Mouse (Mus musculus) CH12.LX (cell line): ENCODE data around the gene Gm20431. TPM values are rescaled to one million over a fixed set of nuclear protein-coding genes. Genes with fewer than 3 reads are reported as not detected.

Source experiments
- DNase-seq: peaks from one replicate; pipeline ENCODE4 v3.0.0-alpha.2; 2013; ENCODE audit errors: extremely low read depth
- H3K27ac ChIP-seq: 2 replicates; pipeline ENCODE4 v1.5.1; 2012; ENCODE audit warnings: low read depth, mild to moderate bottlenecking, control low read depth, moderate library complexity; ENCODE audit not compliant: insufficient read depth
- H3K27me3 ChIP-seq: replicated peaks from 2 replicates; pipeline ENCODE3; 2012; ENCODE audit warnings: inconsistent platforms
- H3K36me3 ChIP-seq, 2 experiments: replicated peaks in 1 of 2; 2 replicates each; pipeline versions ENCODE3 to v1.6.1; 2012; ENCODE audit warnings: inconsistent platforms in 1 of 2, low read length in 1 of 2, mild to moderate bottlenecking in 1 of 2, mixed read lengths in 1 of 2, moderate library complexity in 1 of 2; ENCODE audit not compliant: control insufficient read depth in 1 of 2, insufficient read depth in 1 of 2
- H3K4me1 ChIP-seq, 2 experiments: 2 replicates each; pipeline ENCODE4 v1.6.1; 2012; ENCODE audit warnings: inconsistent platforms in 1 of 2, moderate library complexity in 1 of 2; ENCODE audit not compliant: insufficient read depth in 2 of 2, control insufficient read depth in 1 of 2
- H3K4me2 ChIP-seq: 2 replicates; pipeline ENCODE4 v1.6.1; 2012; ENCODE audit warnings: low read depth, mild to moderate bottlenecking, control low read depth; ENCODE audit not compliant: poor library complexity, insufficient read depth, severe bottlenecking
- H3K4me3 ChIP-seq, 3 experiments: fragments of 150-350 bp in 1 of 3; sonication (generic) in 1 of 3; replicated peaks in 1 of 3; 2 replicates each; pipeline versions ENCODE3 to v1.5.1; 2011 to 2012; ENCODE audit warnings: low read depth in 2 of 3, low read length in 2 of 3, mild to moderate bottlenecking in 2 of 3, moderate library complexity in 2 of 3, control low read depth in 1 of 3, improper control_type of control experiment in 1 of 3, inconsistent platforms in 1 of 3, mixed read lengths in 1 of 3; ENCODE audit not compliant: poor library complexity in 1 of 3
- H3K79me2 ChIP-seq: replicated peaks from 2 replicates; pipeline ENCODE4 v1.6.1; 2012; ENCODE audit warnings: mild to moderate bottlenecking, moderate library complexity; ENCODE audit not compliant: control insufficient read depth, poor library complexity, insufficient read depth, severe bottlenecking; ENCODE audit errors: extremely low read depth
- H3K9ac ChIP-seq: 2 replicates; pipeline ENCODE4 v1.6.1; 2012; ENCODE audit warnings: low read depth, mild to moderate bottlenecking, control low read depth, moderate library complexity; ENCODE audit not compliant: insufficient read depth
- H3K9me3 ChIP-seq: replicated peaks from 2 replicates; pipeline ENCODE3; 2012; ENCODE audit warnings: low read length, inconsistent platforms, mixed read lengths
- BHLHE40 ChIP-seq: IDR thresholded peaks from 2 replicates; pipeline ENCODE4 v1.6.1; 2011; ENCODE audit warnings: mild to moderate bottlenecking, low read depth, low read length, improper control_type of control experiment
- E2F4 ChIP-seq: IDR thresholded peaks from 2 replicates; pipeline ENCODE4 v1.6.1; 2011; ENCODE audit warnings: low read depth, low read length, improper control_type of control experiment; ENCODE audit not compliant: insufficient replicate concordance
- ELF1 ChIP-seq: IDR thresholded peaks from 2 replicates; pipeline ENCODE4 v1.6.1; 2014; ENCODE audit warnings: low read depth, mild to moderate bottlenecking, inconsistent platforms, low read length, improper control_type of control experiment
- ETS1 ChIP-seq: conservative IDR thresholded peaks from 2 replicates; pipeline ENCODE4 v1.6.1; 2012; ENCODE audit warnings: low read depth, mild to moderate bottlenecking, inconsistent platforms, low read length, improper control_type of control experiment, moderate library complexity
- IRF4 ChIP-seq: IDR thresholded peaks from 2 replicates; pipeline ENCODE4 v1.6.1; 2014; ENCODE audit warnings: low read depth, mild to moderate bottlenecking, inconsistent platforms, low read length, improper control_type of control experiment
- JUN ChIP-seq: IDR thresholded peaks from 2 replicates; pipeline ENCODE4 v1.6.1; 2011; ENCODE audit warnings: low read depth, mild to moderate bottlenecking, low read length, improper control_type of control experiment, moderate library complexity; ENCODE audit not compliant: insufficient read depth
- KAT2A ChIP-seq: IDR thresholded peaks from 2 replicates; pipeline ENCODE4 v1.6.1; 2012; ENCODE audit warnings: low read length, improper control_type of control experiment, inconsistent platforms; ENCODE audit not compliant: insufficient replicate concordance
- MAFK ChIP-seq: IDR thresholded peaks from 2 replicates; pipeline ENCODE4 v1.6.1; 2011; ENCODE audit warnings: low read length, improper control_type of control experiment; ENCODE audit not compliant: insufficient replicate concordance
- MEF2A ChIP-seq: IDR thresholded peaks from 2 replicates; pipeline ENCODE4 v1.6.1; 2014; ENCODE audit warnings: low read depth, mild to moderate bottlenecking, inconsistent platforms, low read length, improper control_type of control experiment, borderline replicate concordance
- MXI1 ChIP-seq: IDR thresholded peaks from 2 replicates; pipeline ENCODE4 v1.6.1; 2011; ENCODE audit warnings: mild to moderate bottlenecking, low read depth, low read length, improper control_type of control experiment
- NELFE ChIP-seq: IDR thresholded peaks from 2 replicates; pipeline ENCODE4 v1.6.1; 2011; ENCODE audit warnings: low read depth, low read length, improper control_type of control experiment
- NRF1 ChIP-seq: IDR thresholded peaks from 2 replicates; pipeline ENCODE4 v1.6.1; 2014; ENCODE audit warnings: low read depth, mild to moderate bottlenecking, inconsistent platforms, low read length, improper control_type of control experiment, moderate library complexity
- PAX5 ChIP-seq: IDR thresholded peaks from 2 replicates; pipeline ENCODE4 v1.6.1; 2012; ENCODE audit warnings: low read length, inconsistent platforms, mixed read lengths
- POLR2AphosphoS2 ChIP-seq: IDR thresholded peaks from 2 replicates; pipeline ENCODE4 v1.6.1; 2011; ENCODE audit warnings: low read depth, low read length, improper control_type of control experiment
- RAD21 ChIP-seq: IDR thresholded peaks from 2 replicates; pipeline ENCODE4 v1.6.1; 2011; ENCODE audit warnings: low read depth, mild to moderate bottlenecking, low read length, improper control_type of control experiment, moderate library complexity
- RCOR1 ChIP-seq: conservative IDR thresholded peaks from 2 replicates; pipeline ENCODE4 v1.6.1; 2012; ENCODE audit warnings: low read depth, mild to moderate bottlenecking, inconsistent platforms, low read length, improper control_type of control experiment
- SIN3A ChIP-seq: IDR thresholded peaks from 2 replicates; pipeline ENCODE4 v1.6.1; 2012; ENCODE audit warnings: low read length, improper control_type of control experiment, inconsistent platforms
- TBP ChIP-seq: conservative IDR thresholded peaks from 2 replicates; pipeline ENCODE4 v1.6.1; 2011; ENCODE audit warnings: low read depth, low read length, improper control_type of control experiment
- UBTF ChIP-seq: IDR thresholded peaks from 2 replicates; pipeline ENCODE4 v1.6.1; 2012; ENCODE audit warnings: low read depth, mild to moderate bottlenecking, inconsistent platforms, low read length, improper control_type of control experiment, moderate library complexity
- USF1 ChIP-seq: IDR thresholded peaks from 2 replicates; pipeline ENCODE4 v1.6.1; 2014; ENCODE audit warnings: low read depth, mild to moderate bottlenecking, inconsistent platforms, low read length, improper control_type of control experiment
- USF2 ChIP-seq: conservative IDR thresholded peaks from 2 replicates; pipeline ENCODE4 v1.6.1; 2011; ENCODE audit warnings: low read depth, low read length, improper control_type of control experiment
- ZMIZ1 ChIP-seq: IDR thresholded peaks from 2 replicates; pipeline ENCODE4 v1.6.1; 2012; ENCODE audit warnings: low read depth, mild to moderate bottlenecking, inconsistent platforms, low read length, improper control_type of control experiment
- ZNF384 ChIP-seq: IDR thresholded peaks from 2 replicates; pipeline ENCODE4 v1.6.1; 2012; ENCODE audit warnings: low read depth, low read length, improper control_type of control experiment, inconsistent platforms
- dilution Hi-C: fragments of 300-500 bp; cut with MboI; formaldehyde crosslinking; loops from 2 replicates; pipeline ENCODE4 v1.14.3; 2020; ENCODE audit warnings: low sequenced_read_pairs; ENCODE audit not compliant: extremely low pct_unique_long_range_greater_than_20kb, extremely low pct_ligation_motif_present
- in situ Hi-C: fragments of 300-500 bp; cut with MboI; formaldehyde crosslinking; loops from 3 replicates; pipeline ENCODE4 v1.14.3; 2019; ENCODE audit warnings: low sequenced_read_pairs, low pct_ligation_motif_present, low pct_unique_long_range_greater_than_20kb, mixed read lengths
- polyA plus RNA-seq: library from polyadenylated mRNA; unstranded; fragments of >175 nt; gene quantifications from 2 replicates; pipeline ENCODE4 v1.2.1, GENCODE M21; 2012; ENCODE audit warnings: low read depth; ENCODE audit not compliant: insufficient read length
- total RNA-seq, 2 experiments: library from RNA; depleted of rRNA; stranded (reverse); fragments of 300-350 nt in 1 of 2; fragments of >200 nt in 1 of 2; gene quantifications; 2 replicates each; pipeline ENCODE4 v1.2.3; 2012 to 2014

Gene Gm20431
- total and polyA plus RNA-seq, 3 experiments = 2.4 to 15.0 TPM; not detected in 1

DNA sequence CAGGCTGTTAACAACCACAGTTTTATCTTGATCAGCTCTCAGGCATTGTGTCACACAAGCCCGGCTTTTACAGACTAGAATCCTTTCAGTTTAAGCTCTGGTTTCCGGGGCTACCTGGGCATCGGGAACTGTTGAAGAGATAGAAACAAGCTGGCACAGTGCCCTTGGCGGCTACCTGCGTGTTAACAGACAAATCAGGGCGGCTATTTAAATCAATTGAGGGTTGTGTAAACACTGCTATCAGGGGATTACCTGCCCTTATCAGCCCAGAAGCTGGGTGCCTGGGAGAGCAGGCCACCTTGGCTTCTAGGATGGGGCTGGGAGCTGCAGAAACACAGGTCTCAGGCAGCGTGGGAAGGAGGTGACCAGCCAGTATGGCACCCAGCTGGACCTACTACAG is 8.6 kb downstream of the Gm20431 start:
- H3K79me2 ChIP-seq = peaks cover 22% of the 10 kb centered on the region
- peaks cover 37 to 66% of the 10 kb centered on the region in 2 experiments for H3K36me3 ChIP-seq
- no peak overlapping the region for H3K4me2 ChIP-seq
- dilution Hi-C loops = no loop called here
- TF ChIP-seq RAD21 = no peak
- TF ChIP-seq ELF1 = no peak
- no peak for TF ChIP-seq ZNF384
- TF ChIP-seq, all 38 proteins: peak for 0
- H3K27ac ChIP-seq = no peak overlapping the region
- no peaks in the 10 kb centered on the region for H3K27me3 ChIP-seq
- H3K9me3 ChIP-seq = no peaks in the 10 kb centered on the region
- in situ Hi-C loops = no loop called here
- no peak overlapping the region for H3K4me3 ChIP-seq
- H3K4me1 ChIP-seq = peaks cover 38 to 47% of the 10 kb centered on the region in 2 experiments
- H3K9ac ChIP-seq = no peak overlapping the region
- no peak for DNase-seq

DNA sequence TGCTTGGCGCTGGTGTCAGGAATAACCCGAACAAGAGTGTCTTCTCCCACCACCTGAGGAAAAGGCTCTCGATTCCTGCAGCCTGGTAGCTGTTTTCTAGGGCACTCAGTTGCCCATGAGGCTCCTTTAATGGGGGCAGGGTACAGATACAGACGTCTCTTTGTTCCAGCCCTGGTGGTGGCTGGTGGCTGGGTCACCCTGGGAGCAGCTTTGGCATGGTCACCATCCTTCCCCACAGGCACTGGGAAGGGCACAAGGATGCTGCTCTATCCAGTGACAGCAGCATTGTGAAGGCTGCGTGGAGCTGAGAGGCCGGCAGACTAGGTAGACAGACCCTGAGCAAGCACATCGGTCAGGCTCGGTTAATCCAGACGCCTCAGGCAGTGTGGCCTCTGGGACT is 9.7 kb downstream of the Gm20431 start:
- no peak overlapping the region for H3K4me3 ChIP-seq
- H3K4me2 ChIP-seq = no peak overlapping the region
- DNase-seq = no peak
- H3K4me1 ChIP-seq = peaks cover 32 to 39% of the 10 kb centered on the region in 2 experiments
- no peak overlapping the region for H3K9ac ChIP-seq
- H3K9me3 ChIP-seq = no peaks in the 10 kb centered on the region
- dilution Hi-C loops (no loop called here), in situ Hi-C loops (no loop called here)
- no peak overlapping the region for H3K27ac ChIP-seq
- H3K79me2 ChIP-seq = peaks cover 20% of the 10 kb centered on the region
- H3K36me3 ChIP-seq = peaks cover 45 to 73% of the 10 kb centered on the region in 2 experiments
- no peaks in the 10 kb centered on the region for H3K27me3 ChIP-seq
- TF ChIP-seq MXI1 = no peak
- no peak for TF ChIP-seq KAT2A
- TF ChIP-seq TBP = no peak
- TF ChIP-seq USF1 = no peak
- TF ChIP-seq MAFK = no peak

- Histone ChIP-seq H3K27ac (peak overlapping the region; percentile 61), H3K4me3 (no peak overlapping the region), H3K4me1 (peaks cover 28 to 33% of the 10 kb centered on the region in 2 experiments), H3K9me3 (no peaks in the 10 kb centered on the region), H3K27me3 (no peaks in the 10 kb centered on the region), H3K79me2 (no peaks in the 10 kb centered on the region), H3K9ac (no peak overlapping the region), H3K36me3 (peaks cover 53 to 85% of the 10 kb centered on the region in 2 experiments), H3K4me2 (peak overlapping the region; percentile 31; the same call in 1 of the 2 replicates)
- in situ Hi-C loops (no loop called here), dilution Hi-C loops (no loop called here)
- peak; percentile 87 for DNase-seq
- TF ChIP-seq RAD21 = peak; percentile 43
- no peak for TF ChIP-seq KAT2A
- TF ChIP-seq NELFE = no peak; the same call in 1 of the 2 replicates
- no peak for TF ChIP-seq USF1
- TF ChIP-seq BHLHE40 = peak; percentile 99
- peak; percentile 82; the same call in 1 of the 2 replicates for TF ChIP-seq SIN3A
- no peak for TF ChIP-seq UBTF
- TF ChIP-seq ZMIZ1 = no peak
- TF ChIP-seq JUN = peak; percentile 76
- no peak; the same call in 1 of the 2 replicates for TF ChIP-seq RCOR1
- TF ChIP-seq IRF4 = peak; percentile 97
- peak; percentile 19; the same call in 1 of the 2 replicates for TF ChIP-seq NRF1
- TF ChIP-seq USF2 = no peak
- no peak for TF ChIP-seq PAX5
- TF ChIP-seq ETS1 = peak; percentile 99
- peak; percentile 53 for TF ChIP-seq MAFK
- no peak for TF ChIP-seq POLR2AphosphoS2
- no peak for TF ChIP-seq ZNF384
- TF ChIP-seq E2F4 = no peak
- TF ChIP-seq MEF2A = peak; percentile 86
Observed at GRCm38 (mm10) chr2:167649290-167650032, 11.8 kb downstream of the Gm20431 start.
